Mouse (Mus musculus) MEL (cell line): ENCODE measurements at regions not wholly inside any gene's neighbourhood (a gene's known extent, or its start where the extent isn't known, plus 50 kb on each side); places are given as distances from the start of the nearest gene placed in this dataset.
A peak's percentile ranks its signal among the peaks of the same experiment; 100 is the strongest.

Source experiments
- DNase-seq: peaks from one replicate; pipeline ENCODE4 v3.0.0; 2011; ENCODE audit warnings: low read depth, low spot score
- H3K27ac ChIP-seq: 2 replicates; pipeline ENCODE4 v1.5.1; 2012; ENCODE audit warnings: low read depth, mild to moderate bottlenecking, control low read depth, low read length, moderate library complexity; ENCODE audit not compliant: control insufficient read depth
- H3K27me3 ChIP-seq, 2 experiments: fragments of 150-350 bp in 1 of 2; sonication (generic) in 1 of 2; 2 replicates each; pipeline ENCODE4 v1.6.1; 2012; ENCODE audit warnings: low read length in 2 of 2, mild to moderate bottlenecking in 2 of 2, improper control_type of control experiment in 1 of 2, moderate library complexity in 1 of 2; ENCODE audit not compliant: insufficient read depth in 2 of 2, control insufficient read depth in 1 of 2
- H3K36me3 ChIP-seq, 2 experiments: 2 replicates each; pipeline ENCODE4 v1.6.1; 2012 to 2014; ENCODE audit warnings: low read length in 2 of 2, improper control_type of control experiment in 1 of 2, inconsistent platforms in 1 of 2, mild to moderate bottlenecking in 1 of 2; ENCODE audit not compliant: insufficient read depth in 2 of 2, control insufficient read depth in 1 of 2
- H3K4me1 ChIP-seq, 2 experiments: fragments of 150-350 bp in 1 of 2; sonication (generic) in 1 of 2; 2 replicates each; pipeline ENCODE4 v1.6.1; 2012; ENCODE audit warnings: low read length in 2 of 2, improper control_type of control experiment in 1 of 2, mild to moderate bottlenecking in 1 of 2; ENCODE audit not compliant: insufficient read depth in 2 of 2, control insufficient read depth in 1 of 2
- H3K4me3 ChIP-seq, 2 experiments: fragments of 150-350 bp in 1 of 2; sonication (generic) in 1 of 2; 2 replicates each; pipeline ENCODE4 v1.5.1; 2012; ENCODE audit warnings: low read depth in 2 of 2, low read length in 2 of 2, mild to moderate bottlenecking in 2 of 2, moderate library complexity in 2 of 2, control low read depth in 1 of 2, improper control_type of control experiment in 1 of 2; ENCODE audit not compliant: control insufficient read depth in 1 of 2, insufficient read depth in 1 of 2
- H3K79me2 ChIP-seq: 2 replicates; pipeline ENCODE4 v1.6.1; 2012; ENCODE audit warnings: mild to moderate bottlenecking, low read length, moderate library complexity; ENCODE audit not compliant: control insufficient read depth, poor library complexity, insufficient read depth
- H3K9ac ChIP-seq: 2 replicates; pipeline ENCODE4 v1.6.1; 2012; ENCODE audit warnings: low read depth, mild to moderate bottlenecking, control low read depth, low read length, moderate library complexity; ENCODE audit not compliant: control insufficient read depth, poor library complexity, severe bottlenecking
- H3K9me3 ChIP-seq: fragments of 150-350 bp; sonication (generic); replicated peaks from 2 replicates; pipeline ENCODE4 v1.6.1; 2012; ENCODE audit warnings: mild to moderate bottlenecking, low read length, improper control_type of control experiment, moderate library complexity; ENCODE audit not compliant: insufficient read depth
- BHLHE40 ChIP-seq: IDR thresholded peaks from 2 replicates; pipeline ENCODE4 v1.6.1; 2012; ENCODE audit warnings: low read depth, mild to moderate bottlenecking, inconsistent platforms, low read length, improper control_type of control experiment, borderline replicate concordance
- CHD1 ChIP-seq: IDR thresholded peaks from 2 replicates; pipeline ENCODE4 v1.6.1; 2012; ENCODE audit warnings: low read depth, mild to moderate bottlenecking, inconsistent platforms, low read length, improper control_type of control experiment
- CTCF ChIP-seq, 3 experiments: IDR thresholded peaks in 2 of 3; conservative IDR thresholded peaks in 1 of 3; 2 replicates each; pipeline ENCODE4 v1.5.1; 2011 to 2012; ENCODE audit warnings: low read length in 3 of 3, low read depth in 2 of 3, mild to moderate bottlenecking in 2 of 3, improper control_type of control experiment in 1 of 3, inconsistent platforms in 1 of 3, mixed read lengths in 1 of 3, moderate library complexity in 1 of 3; ENCODE audit not compliant: control insufficient read depth in 1 of 3, insufficient read depth in 1 of 3, poor library complexity in 1 of 3, severe bottlenecking in 1 of 3
- E2F4 ChIP-seq: IDR thresholded peaks from 2 replicates; pipeline ENCODE4 v1.6.1; 2011; ENCODE audit warnings: low read depth, low read length, improper control_type of control experiment, borderline replicate concordance
- ELF1 ChIP-seq: IDR thresholded peaks from 2 replicates; pipeline ENCODE4 v1.6.1; 2014; ENCODE audit warnings: low read depth, mild to moderate bottlenecking, inconsistent platforms, low read length, improper control_type of control experiment, moderate library complexity
- EP300 ChIP-seq, 2 experiments: IDR thresholded peaks; 2 replicates each; pipeline ENCODE4 v1.6.1; 2011; ENCODE audit warnings: improper control_type of control experiment in 2 of 2, low read length in 2 of 2, low read depth in 1 of 2, mild to moderate bottlenecking in 1 of 2
- HCFC1 ChIP-seq: IDR thresholded peaks from 2 replicates; pipeline ENCODE4 v1.6.1; 2012; ENCODE audit warnings: low read depth, mild to moderate bottlenecking, inconsistent platforms, low read length, improper control_type of control experiment, moderate library complexity
- JUND ChIP-seq: IDR thresholded peaks from 2 replicates; pipeline ENCODE4 v1.6.1; 2011; ENCODE audit warnings: low read depth, mild to moderate bottlenecking, improper control_type of control experiment, low read length
- MAX ChIP-seq: IDR thresholded peaks from 2 replicates; pipeline ENCODE4 v1.6.1; 2011; ENCODE audit warnings: low read length, improper control_type of control experiment
- MEF2A ChIP-seq: IDR thresholded peaks from 2 replicates; pipeline ENCODE4 v1.6.1; 2014; ENCODE audit warnings: low read depth, mild to moderate bottlenecking, inconsistent platforms, low read length, improper control_type of control experiment; ENCODE audit not compliant: poor library complexity, insufficient replicate concordance, severe bottlenecking; ENCODE audit errors: extremely low read depth
- MYB ChIP-seq: IDR thresholded peaks from 2 replicates; pipeline ENCODE4 v1.6.1; 2011; ENCODE audit warnings: mild to moderate bottlenecking, low read depth, low read length, improper control_type of control experiment
- POLR2A ChIP-seq, 2 experiments: IDR thresholded peaks; 2 replicates each; pipeline ENCODE4 v1.6.1; 2011 to 2012; ENCODE audit warnings: low read length in 2 of 2, mild to moderate bottlenecking in 2 of 2, control low read depth in 1 of 2, improper control_type of control experiment in 1 of 2, low read depth in 1 of 2, moderate library complexity in 1 of 2; ENCODE audit not compliant: control insufficient read depth in 1 of 2, insufficient read depth in 1 of 2, poor library complexity in 1 of 2
- RAD21 ChIP-seq: IDR thresholded peaks from 2 replicates; pipeline ENCODE4 v1.6.1; 2011; ENCODE audit warnings: mild to moderate bottlenecking, low read depth, low read length, improper control_type of control experiment
- SMC3 ChIP-seq: IDR thresholded peaks from 2 replicates; pipeline ENCODE4 v1.6.1; 2011; ENCODE audit warnings: low read depth, low read length, improper control_type of control experiment
- TBP ChIP-seq: IDR thresholded peaks from 2 replicates; pipeline ENCODE4 v1.8.0; 2011; ENCODE audit warnings: low read depth, low read length, improper control_type of control experiment
- TCF12 ChIP-seq: IDR thresholded peaks from 2 replicates; pipeline ENCODE4 v1.6.1; 2014; ENCODE audit warnings: low read depth, mild to moderate bottlenecking, inconsistent platforms, low read length, improper control_type of control experiment, moderate library complexity
- USF1 ChIP-seq: IDR thresholded peaks from 2 replicates; pipeline ENCODE4 v1.6.1; 2014; ENCODE audit warnings: low read depth, mild to moderate bottlenecking, inconsistent platforms, low read length, improper control_type of control experiment, moderate library complexity
- ZC3H11A ChIP-seq: IDR thresholded peaks from 2 replicates; pipeline ENCODE4 v1.6.1; 2012; ENCODE audit warnings: low read depth, mild to moderate bottlenecking, inconsistent platforms, low read length, improper control_type of control experiment
- ZNF384 ChIP-seq: IDR thresholded peaks from 2 replicates; pipeline ENCODE4 v1.6.1; 2012; ENCODE audit warnings: low read depth, mild to moderate bottlenecking, inconsistent platforms, low read length, improper control_type of control experiment

GRCm38 (mm10) chr8:78899887-78900286 is 78.9 kb upstream of the Lsm6 start:
- no peaks in the 10 kb centered on the region for H3K27me3 ChIP-seq
- TF ChIP-seq MEF2A (no peak), RAD21 (peak; percentile 59), SMC3 (peak; percentile 70), CTCF (IDR thresholded peaks at IDR 0.05 in 2 of 3, conservative IDR thresholded peaks at IDR 0.05 in 1 of 3; ENCODE audit: control insufficient read depth in 1 of 3, insufficient read depth in 1 of 3, low read depth in 2 of 3, low read length in 3 of 3, poor library complexity in 1 of 3, severe bottlenecking in 1 of 3) (peak; percentile 34 to 76 (median 72)), ZC3H11A (peak; percentile 45), ZNF384 (no peak)
- H3K27ac ChIP-seq = no peak overlapping the region
- no peaks in the 10 kb centered on the region for H3K36me3 ChIP-seq
- no peaks in the 10 kb centered on the region for H3K9me3 ChIP-seq
- DNase-seq = peak; percentile 79
- no peaks in the 10 kb centered on the region for H3K79me2 ChIP-seq
- no peaks in the 10 kb centered on the region for H3K4me1 ChIP-seq
- H3K9ac ChIP-seq = no peak overlapping the region
- H3K4me3 ChIP-seq = no peak overlapping the region

GRCm38 (mm10) chr8:78903034-78903433 is 82.1 kb upstream of the Lsm6 start:
- H3K79me2 ChIP-seq = no peaks in the 10 kb centered on the region
- no peak overlapping the region for H3K4me3 ChIP-seq
- no peaks in the 10 kb centered on the region for H3K27me3 ChIP-seq
- no peaks in the 10 kb centered on the region for H3K9me3 ChIP-seq
- no peak for TF ChIP-seq TCF12
- no peak for TF ChIP-seq EP300 (IDR thresholded peaks at IDR 0.05; ENCODE audit: low read depth in 1 of 2, low read length in 2 of 2)
- no peak for TF ChIP-seq MAX
- no peak for TF ChIP-seq MYB
- no peak for TF ChIP-seq ELF1
- TF ChIP-seq CTCF (IDR thresholded peaks at IDR 0.05 in 2 of 3, conservative IDR thresholded peaks at IDR 0.05 in 1 of 3; ENCODE audit: control insufficient read depth in 1 of 3, insufficient read depth in 1 of 3, low read depth in 2 of 3, low read length in 3 of 3, poor library complexity in 1 of 3, severe bottlenecking in 1 of 3) = no peak
- no peak for TF ChIP-seq HCFC1
- TF ChIP-seq BHLHE40 = no peak
- TF ChIP-seq POLR2A (IDR thresholded peaks at IDR 0.05; ENCODE audit: control insufficient read depth in 1 of 2, insufficient read depth in 1 of 2, low read depth in 1 of 2, low read length in 2 of 2, poor library complexity in 1 of 2) = no peak
- TF ChIP-seq JUND = no peak
- no peak for DNase-seq
- H3K27ac ChIP-seq = no peak overlapping the region
- H3K4me1 ChIP-seq = no peaks in the 10 kb centered on the region
- H3K36me3 ChIP-seq = no peaks in the 10 kb centered on the region
- no peak overlapping the region for H3K9ac ChIP-seq

- Histone ChIP-seq H3K4me3 (no peak overlapping the region), H3K36me3 (no peaks in the 10 kb centered on the region), H3K27me3 (no peaks in the 10 kb centered on the region), H3K9me3 (no peaks in the 10 kb centered on the region), H3K9ac (no peak overlapping the region), H3K4me1 (no peaks in the 10 kb centered on the region), H3K79me2 (no peaks in the 10 kb centered on the region), H3K27ac (no peak overlapping the region)
- DNase-seq = no peak
- TF ChIP-seq SMC3 (no peak), CHD1 (no peak), USF1 (no peak), TBP (no peak), E2F4 (no peak)
Observed at GRCm38 (mm10) chr8:78907918-78908317, 87.0 kb upstream of the Lsm6 start.
